Mouse (Mus musculus) ES-Bruce4 (cell line): ENCODE data around the gene Lin28a.

ENCODE experiments used
- CTCF ChIP-seq: IDR thresholded peaks from one replicate; pipeline ENCODE4 v1.8.1; 2011; ENCODE audit warnings: low read depth, low read length
- EP300 ChIP-seq: IDR thresholded peaks from 2 replicates; pipeline ENCODE4 v1.6.1; 2011; ENCODE audit warnings: low read depth, low read length; ENCODE audit not compliant: insufficient read depth
- POLR2A ChIP-seq: IDR thresholded peaks from one replicate; pipeline ENCODE4 v1.8.1; 2011; ENCODE audit warnings: low read length; ENCODE audit not compliant: insufficient read depth

DNA sequence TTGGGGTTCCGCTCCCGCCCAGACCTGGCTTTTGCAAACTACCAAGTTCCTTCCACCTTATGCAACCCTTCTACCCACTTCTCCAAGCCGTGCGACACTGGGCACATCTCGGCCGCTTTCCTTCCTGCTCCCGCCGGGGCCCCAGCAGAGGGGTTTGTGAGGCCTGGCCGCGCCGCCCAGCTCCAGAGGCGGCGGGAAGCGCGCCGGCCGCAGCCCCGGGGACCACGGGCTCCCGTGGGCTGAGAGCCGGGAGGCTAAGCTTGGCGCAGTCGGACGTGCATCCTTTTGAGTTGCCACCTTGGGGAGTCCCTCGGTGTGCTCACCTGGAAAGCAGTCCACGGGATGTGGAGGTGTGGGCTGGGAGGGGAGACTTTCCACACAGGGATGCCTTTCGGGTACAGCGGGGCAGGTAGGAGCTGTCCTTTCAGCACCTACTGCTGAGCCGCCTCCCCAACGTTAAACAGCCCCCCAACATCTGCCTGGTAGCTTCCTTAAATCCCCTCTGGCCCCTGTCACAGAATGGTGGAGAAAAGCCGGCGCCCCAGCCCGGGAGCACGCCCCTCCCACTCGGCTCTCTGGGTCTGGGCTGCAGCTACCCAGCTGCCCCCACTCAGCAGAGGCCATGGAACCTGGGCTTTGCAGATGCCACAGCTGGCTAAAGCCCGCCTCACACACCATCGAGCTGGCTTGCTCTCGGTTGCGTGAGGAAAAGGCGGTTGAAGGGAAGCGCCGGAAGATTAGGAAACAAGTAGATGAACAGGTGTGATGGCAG, 50.3 kb downstream of the Lin28a start, which contains the start of gene Hmgn2:
- no peak for TF ChIP-seq CTCF
- no peak for TF ChIP-seq POLR2A
- TF ChIP-seq EP300: no peak
